Comparison of ENCODE assay signal across 7 mouse cellular contexts in genomic region chr15:8109782-8110181, GRCm38 (mm10). TPM values are rescaled to one million over a fixed set of nuclear protein-coding genes. Genes with fewer than 3 reads are reported as not detected.
DNase-seq lines count a peak whose midpoint lies in the region; ATAC-seq lines count a peak whose summit lies in the region.

No protein-coding gene starts in this region.

- H3K36me3 ChIP-seq in neural tube, embryonic 11.5 days (ENCODE audit: control insufficient read depth, insufficient read depth, low read length), result no peaks in the 10 kb centered on the region; the same call in none of the 2 replicates
- peaks cover 11% of the 10 kb centered on the region for H3K36me3 ChIP-seq in forebrain, embryonic 11.5 days (ENCODE audit: control insufficient read depth, insufficient read depth, low read length)
- peaks cover 31% of the 10 kb centered on the region for H3K36me3 ChIP-seq in limb, embryonic 13.5 days
- H3K36me3 ChIP-seq in stomach, embryonic 15.5 days, result no peaks in the 10 kb centered on the region

- H3K27me3 ChIP-seq in neural tube, embryonic 11.5 days (ENCODE audit: control insufficient read depth, insufficient read depth, low read length), result no peaks in the 10 kb centered on the region
- no peaks in the 10 kb centered on the region for H3K27me3 ChIP-seq in forebrain, embryonic 11.5 days (ENCODE audit: control insufficient read depth, insufficient read depth, low read length)
- H3K27me3 ChIP-seq in limb, embryonic 13.5 days, result no peaks in the 10 kb centered on the region
- H3K27me3 ChIP-seq in stomach, embryonic 15.5 days (replicated peaks), result no peaks in the 10 kb centered on the region

- no peak overlapping the region for H3K27ac ChIP-seq in neural tube, embryonic 11.5 days (ENCODE audit: low read depth, low read length)
- no peak overlapping the region for H3K27ac ChIP-seq in forebrain, embryonic 11.5 days (ENCODE audit: low read depth, low read length)
- H3K27ac ChIP-seq in limb, embryonic 13.5 days, result peak overlapping the region; percentile 53; the same call in 1 of the 2 replicates
- H3K27ac ChIP-seq in stomach, embryonic 15.5 days, result no peak overlapping the region

- no peak for ATAC-seq in neural tube, embryonic 11.5 days (ENCODE audit: insufficient read depth, low FRiP score, low TSS enrichment)
- ATAC-seq in forebrain, embryonic 11.5 days (replicated peaks; ENCODE audit: low FRiP score), result no peak
- ATAC-seq in limb, embryonic 13.5 days (ENCODE audit: low FRiP score, low read depth), result no peak
- no peak for ATAC-seq in stomach, embryonic 15.5 days (ENCODE audit: insufficient read depth, low FRiP score, low read depth)

- H3K9me3 ChIP-seq in neural tube, embryonic 11.5 days (ENCODE audit: control insufficient read depth, low read length), result no peaks in the 10 kb centered on the region
- no peaks in the 10 kb centered on the region for H3K9me3 ChIP-seq in forebrain, embryonic 11.5 days (ENCODE audit: control insufficient read depth, low read length)
- no peaks in the 10 kb centered on the region for H3K9me3 ChIP-seq in limb, embryonic 13.5 days
- H3K9me3 ChIP-seq in stomach, embryonic 15.5 days, result no peaks in the 10 kb centered on the region

- peak overlapping the region; percentile 81 for H3K9ac ChIP-seq in neural tube, embryonic 11.5 days (ENCODE audit: low read length)
- peak overlapping the region; percentile 79 for H3K9ac ChIP-seq in forebrain, embryonic 11.5 days (ENCODE audit: low read length)
- peak overlapping the region; percentile 86 for H3K9ac ChIP-seq in limb, embryonic 13.5 days
- peak overlapping the region; percentile 65 for H3K9ac ChIP-seq in stomach, embryonic 15.5 days

- WGBS in neural tube, embryonic 11.5 days, result 8% methylated on average over 8 of the region's 8 CpGs
- WGBS in forebrain, embryonic 11.5 days, result 7% methylated on average over 8 of the region's 8 CpGs
- 4% methylated on average over 8 of the region's 8 CpGs for WGBS in limb, embryonic 13.5 days
- 2% methylated on average over 8 of the region's 8 CpGs for WGBS in stomach, embryonic 15.5 days

- no peak for DNase-seq in neural tube, embryonic 11.5 days (ENCODE audit: low spot score)
- no peak for DNase-seq in neural tube, embryonic 10.5 days (ENCODE audit: extremely low spot score, low spot score)
- no peak for DNase-seq in forebrain, embryonic 11.5 days (ENCODE audit: low spot score)
- DNase-seq in layer of hippocampus, postnatal 10 days (ENCODE audit: low spot score in 2 of 2), result no peak
- DNase-seq in adrenal gland, postnatal 14 days, result no peak

- H3K4me1 ChIP-seq in neural tube, embryonic 11.5 days (ENCODE audit: control insufficient read depth, insufficient read depth, low read length), result peaks cover 7% of the 10 kb centered on the region
- H3K4me1 ChIP-seq in forebrain, embryonic 11.5 days (replicated peaks; ENCODE audit: control insufficient read depth, insufficient read depth, low read length), result 0 out of 2 replicates have a peak, but pooled peaks cover 3% of the 10 kb centered on the region
- H3K4me1 ChIP-seq in limb, embryonic 13.5 days, result peaks cover 15% of the 10 kb centered on the region
- peaks cover 4% of the 10 kb centered on the region for H3K4me1 ChIP-seq in stomach, embryonic 15.5 days

- H3K4me3 ChIP-seq in neural tube, embryonic 11.5 days (ENCODE audit: low read depth, low read length), result peak overlapping the region; percentile 89
- peak overlapping the region; percentile 80 for H3K4me3 ChIP-seq in forebrain, embryonic 11.5 days (ENCODE audit: low read depth, low read length)
- H3K4me3 ChIP-seq in limb, embryonic 13.5 days, result peak overlapping the region; percentile 79
- H3K4me3 ChIP-seq in stomach, embryonic 15.5 days (replicated peaks), result peak overlapping the region; percentile 84

- H3K4me2 ChIP-seq in neural tube, embryonic 11.5 days (ENCODE audit: low read depth), result peak overlapping the region; percentile 73
- peak overlapping the region; percentile 51 for H3K4me2 ChIP-seq in forebrain, embryonic 11.5 days (ENCODE audit: low read depth, low read length, severe bottlenecking)
- peak overlapping the region; percentile 71 for H3K4me2 ChIP-seq in limb, embryonic 13.5 days (replicated peaks)
- H3K4me2 ChIP-seq in stomach, embryonic 15.5 days, result peak overlapping the region; percentile 78

RNA-seq across cellular contexts. Expression of gene Nup155, which starts 0.7 kb away (rescaled TPM):
- 30.4 and 31.3 TPM in 2 replicates for polyA plus RNA-seq in neural tube, embryonic 11.5 days (2014; fragmentation: Nextera tagmentation; extraction: Ambion mirVana)
- polyA plus RNA-seq in forebrain, embryonic 11.5 days (2014; fragmentation: Nextera tagmentation; extraction: Ambion mirVana), result 30.9 and 35.5 TPM in 2 replicates
- 17.7 and 19.0 TPM in 2 replicates for polyA plus RNA-seq in limb, embryonic 13.5 days (2015; fragmentation: Nextera tagmentation; extraction: Ambion mirVana)
- polyA plus RNA-seq in stomach, embryonic 15.5 days (2015; fragmentation: Nextera tagmentation; extraction: Ambion mirVana), result 13.8 and 14.9 TPM in 2 replicates
- 10 to 100 TPM; 24.5 to 25.5 TPM for total RNA-seq in layer of hippocampus, postnatal 10 days (2021)
- 23.1 and 24.2 TPM in 2 replicates for total RNA-seq in adrenal gland, postnatal 14 days (2021)

RNA-seq across cellular contexts. Expression of gene Wdr70, which starts 10.8 kb away (rescaled TPM):
- polyA plus RNA-seq in neural tube, embryonic 11.5 days (2014; fragmentation: Nextera tagmentation; extraction: Ambion mirVana), result 80.5 and 81.8 TPM in 2 replicates
- 69.6 and 74.6 TPM in 2 replicates for polyA plus RNA-seq in forebrain, embryonic 11.5 days (2014; fragmentation: Nextera tagmentation; extraction: Ambion mirVana)
- polyA plus RNA-seq in limb, embryonic 13.5 days (2015; fragmentation: Nextera tagmentation; extraction: Ambion mirVana), result 68.6 and 69.0 TPM in 2 replicates
- polyA plus RNA-seq in stomach, embryonic 15.5 days (2015; fragmentation: Nextera tagmentation; extraction: Ambion mirVana), result 43.2 and 45.0 TPM in 2 replicates
- 10 to 100 TPM; 35.8 to 37.3 TPM for total RNA-seq in layer of hippocampus, postnatal 10 days (2021)
- total RNA-seq in adrenal gland, postnatal 14 days (2021), result 27.9 and 31.0 TPM in 2 replicates

RNA-seq across cellular contexts. Expression of gene Cplane1, which starts 59.1 kb away (rescaled TPM):
- polyA plus RNA-seq in neural tube, embryonic 11.5 days (2014; fragmentation: Nextera tagmentation; extraction: Ambion mirVana), result 11.1 and 13.2 TPM in 2 replicates
- 14.1 and 18.1 TPM in 2 replicates for polyA plus RNA-seq in forebrain, embryonic 11.5 days (2014; fragmentation: Nextera tagmentation; extraction: Ambion mirVana)
- polyA plus RNA-seq in limb, embryonic 13.5 days (2015; fragmentation: Nextera tagmentation; extraction: Ambion mirVana), result 13.5 and 14.0 TPM in 2 replicates
- 7.3 TPM in 2 replicates for polyA plus RNA-seq in stomach, embryonic 15.5 days (2015; fragmentation: Nextera tagmentation; extraction: Ambion mirVana)
- total RNA-seq in layer of hippocampus, postnatal 10 days (2021), result 10 to 100 TPM; 30.6 to 39.8 TPM
- 8.6 and 12.2 TPM in 2 replicates for total RNA-seq in adrenal gland, postnatal 14 days (2021)
